Mouse (Mus musculus): ENCODE data around the gene Gatc.

- TF ChIP-seq CTCF (conservative IDR thresholded peaks at IDR 0.05; ENCODE audit: low read length): no peak
- no peak for TF ChIP-seq POU5F1 (IDR thresholded peaks at IDR 0.05; ENCODE audit: borderline replicate concordance, low read length)
- TF ChIP-seq NANOG (IDR thresholded peaks at IDR 0.05; ENCODE audit: borderline replicate concordance, low read length): no peak
Measured at GRCm38 (mm10) chr5:115349225-115349555, 8.2 kb upstream of the Gatc start.
